Mouse (Mus musculus): Measurements from ENCODE around the gene Gm867.

- TF ChIP-seq POLR2A (IDR thresholded peaks at IDR 0.05; ENCODE audit: low read depth, low read length) (no peak), CTCF (IDR thresholded peaks at IDR 0.05; ENCODE audit: extremely low read depth, insufficient read depth, insufficient read length, insufficient replicate concordance) (no peak; the same call in 1 of the 2 replicates)
Measured at GRCm38 (mm10) chr10:75975216-75975615, 34.7 kb upstream of the Gm867 start.
